Mouse (Mus musculus): ENCODE results near the gene Sh3pxd2a.

Sh3pxd2a gene

GRCm38 (mm10) chr19:47367271-47367879 lies 96.8 kb downstream of the Sh3pxd2a start:
- no peak for DNase-seq

GRCm38 (mm10) chr19:47366576-47366975 lies 97.6 kb downstream of the Sh3pxd2a start:
- no peak for DNase-seq

GRCm38 (mm10) chr19:47363086-47363668 lies 101.0 kb downstream of the Sh3pxd2a start:
- DNase-seq: no peak

- DNase-seq: no peak
These were observed 103.3 kb downstream of the Sh3pxd2a start for GRCm38 (mm10) chr19:47360921-47361320.

GRCm38 (mm10) chr19:47360017-47360416 lies 104.2 kb downstream of the Sh3pxd2a start:
- DNase-seq: no peak

- DNase-seq: no peak
These were observed 104.9 kb downstream of the Sh3pxd2a start for GRCm38 (mm10) chr19:47359166-47359931.

GRCm38 (mm10) chr19:47357297-47357696 lies 106.9 kb downstream of the Sh3pxd2a start:
- DNase-seq: no peak

- peak; percentile 72 for DNase-seq
These were observed 107.9 kb downstream of the Sh3pxd2a start for GRCm38 (mm10) chr19:47356188-47356857.

- no peak for DNase-seq
These were observed 109.7 kb downstream of the Sh3pxd2a start for GRCm38 (mm10) chr19:47354456-47354855.

- DNase-seq: no peak
These were observed 115.2 kb downstream of the Sh3pxd2a start for GRCm38 (mm10) chr19:47349043-47349442.

GRCm38 (mm10) chr19:47348395-47349016 lies 115.7 kb downstream of the Sh3pxd2a start:
- no peak for DNase-seq

- DNase-seq: no peak
These were observed 117.1 kb downstream of the Sh3pxd2a start for GRCm38 (mm10) chr19:47347021-47347643.

- DNase-seq: no peak
These were observed 117.6 kb downstream of the Sh3pxd2a start for GRCm38 (mm10) chr19:47346606-47347005.

- no peak for DNase-seq
These were observed 118.2 kb downstream of the Sh3pxd2a start for GRCm38 (mm10) chr19:47345851-47346568.

GRCm38 (mm10) chr19:47343422-47343821 lies 120.8 kb downstream of the Sh3pxd2a start:
- peak; percentile 78 for DNase-seq

- peak; percentile 85 for DNase-seq
These were observed 125.0 kb downstream of the Sh3pxd2a start for GRCm38 (mm10) chr19:47339165-47339564.

- DNase-seq: no peak
These were observed 125.6 kb downstream of the Sh3pxd2a start for GRCm38 (mm10) chr19:47338396-47339164.

- DNase-seq: peak; percentile 88
These were observed 126.5 kb downstream of the Sh3pxd2a start for GRCm38 (mm10) chr19:47337743-47338142.

- DNase-seq: no peak
These were observed 127.0 kb downstream of the Sh3pxd2a start for GRCm38 (mm10) chr19:47337191-47337590.

- DNase-seq: peak; percentile 71
These were observed 128.9 kb downstream of the Sh3pxd2a start for GRCm38 (mm10) chr19:47335262-47335661.

- DNase-seq: no peak
These were observed 129.5 kb downstream of the Sh3pxd2a start for GRCm38 (mm10) chr19:47334713-47335112.
